In the genomic region with DNA sequence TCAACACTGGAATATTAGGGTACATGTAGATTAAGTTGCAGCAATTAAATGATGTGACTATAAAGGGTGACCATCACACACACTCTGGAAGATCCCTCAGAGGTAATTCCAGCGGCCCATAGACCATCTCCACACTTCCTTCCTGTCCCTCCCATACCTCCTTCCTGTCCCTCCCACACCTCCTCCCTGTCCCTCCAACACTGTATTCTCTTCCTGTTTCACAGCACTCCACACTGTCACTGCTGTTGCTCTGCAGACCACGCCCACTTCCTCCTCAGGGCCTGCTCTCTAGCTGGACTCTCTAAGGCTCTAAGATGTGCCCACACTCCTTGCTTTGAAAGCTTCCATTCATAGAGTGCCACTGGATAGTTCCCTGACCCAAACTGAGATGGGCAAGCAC, we compare ENCODE assay signal across 12 mouse cellular contexts. TPM values are rescaled to one million over a fixed set of nuclear protein-coding genes. Genes with fewer than 3 reads are reported as not detected.
DNase-seq lines count a peak whose midpoint lies in the region; ATAC-seq lines count a peak whose summit lies in the region.
"Had no signal": no experiment of that assay in that cellular context is flagged by ENCODE, and none has a peak within 500 bp of the region (broad histone marks: within the 10 kb centered on the region; RNA-seq: fewer than 3 reads in every experiment).

No protein-coding gene starts in this region.

- no peak overlapping the region for H3K4me3 ChIP-seq in embryonic facial prominence, embryonic 13.5 days
- no peak overlapping the region for H3K4me3 ChIP-seq in embryonic facial prominence, embryonic 10.5 days
- H3K4me3 ChIP-seq in forebrain, embryonic 14.5 days (ENCODE audit: low read depth, low read length): no peak overlapping the region
- H3K4me3 ChIP-seq: neural tube, embryonic 13.5 days had no signal

- no peaks in the 10 kb centered on the region for H3K4me1 ChIP-seq in embryonic facial prominence, embryonic 13.5 days
- H3K4me1 ChIP-seq in embryonic facial prominence, embryonic 10.5 days: no peaks in the 10 kb centered on the region
- no peaks in the 10 kb centered on the region for H3K4me1 ChIP-seq in forebrain, embryonic 14.5 days (ENCODE audit: control insufficient read depth, insufficient read depth, low read length)
- H3K4me1 ChIP-seq: neural tube, embryonic 13.5 days had no signal

- no peaks in the 10 kb centered on the region for H3K27me3 ChIP-seq in embryonic facial prominence, embryonic 13.5 days
- no peaks in the 10 kb centered on the region for H3K27me3 ChIP-seq in embryonic facial prominence, embryonic 10.5 days (replicated peaks; ENCODE audit: low read depth, poor library complexity, severe bottlenecking)
- no peaks in the 10 kb centered on the region for H3K27me3 ChIP-seq in forebrain, embryonic 14.5 days (replicated peaks; ENCODE audit: control insufficient read depth, insufficient read depth, low read length)
- H3K27me3 ChIP-seq: neural tube, embryonic 13.5 days; Patski had no signal

- WGBS in embryonic facial prominence, embryonic 13.5 days: 68% methylated on average over 2 of the region's 2 CpGs
- WGBS in embryonic facial prominence, embryonic 10.5 days: 67% methylated on average over 2 of the region's 2 CpGs
- 78% methylated on average over 2 of the region's 2 CpGs for WGBS in forebrain, embryonic 14.5 days

- no peak overlapping the region for H3K9ac ChIP-seq in embryonic facial prominence, embryonic 13.5 days
- H3K9ac ChIP-seq in forebrain, embryonic 14.5 days (ENCODE audit: low read length): no peak overlapping the region
- H3K9ac ChIP-seq: neural tube, embryonic 13.5 days had no signal

- H3K9me3 ChIP-seq in embryonic facial prominence, embryonic 13.5 days: no peaks in the 10 kb centered on the region
- peaks cover 9% of the 10 kb centered on the region; the same call in 1 of the 2 replicates for H3K9me3 ChIP-seq in embryonic facial prominence, embryonic 10.5 days
- no peaks in the 10 kb centered on the region for H3K9me3 ChIP-seq in forebrain, embryonic 14.5 days (replicated peaks; ENCODE audit: control insufficient read depth, low read length)

- peak; percentile 48; the same call in 1 of the 2 replicates for ATAC-seq in embryonic facial prominence, embryonic 13.5 days (ENCODE audit: insufficient number of reproducible peaks, insufficient read depth, low FRiP score, low TSS enrichment, low read depth)
- peak; percentile 92 for ATAC-seq in CD4-positive, CD25-positive, alpha-beta regulatory T cell, adult 4 months
- ATAC-seq in forebrain, embryonic 14.5 days: no peak
- ATAC-seq: Patski had no signal

- no peak overlapping the region for H3K27ac ChIP-seq in embryonic facial prominence, embryonic 13.5 days
- H3K27ac ChIP-seq in embryonic facial prominence, embryonic 10.5 days (replicated peaks): no peak overlapping the region
- no peak overlapping the region for H3K27ac ChIP-seq in forebrain, embryonic 14.5 days (ENCODE audit: low read depth, low read length)
- H3K27ac ChIP-seq: neural tube, embryonic 13.5 days had no signal

- no peak overlapping the region for H3K4me2 ChIP-seq in embryonic facial prominence, embryonic 13.5 days
- H3K4me2 ChIP-seq in forebrain, embryonic 14.5 days (ENCODE audit: low read length): no peak overlapping the region
- H3K4me2 ChIP-seq: neural tube, embryonic 13.5 days had no signal

- H3K36me3 ChIP-seq in embryonic facial prominence, embryonic 13.5 days: no peaks in the 10 kb centered on the region
- no peaks in the 10 kb centered on the region for H3K36me3 ChIP-seq in embryonic facial prominence, embryonic 10.5 days (replicated peaks)
- no peaks in the 10 kb centered on the region for H3K36me3 ChIP-seq in forebrain, embryonic 14.5 days (ENCODE audit: control insufficient read depth, insufficient read depth, low read length)
- H3K36me3 ChIP-seq: neural tube, embryonic 13.5 days had no signal

- no peak for DNase-seq in embryonic facial prominence, embryonic 10.5 days (ENCODE audit: low spot score)
- peak; percentile 34 for DNase-seq in kidney, postnatal 10 days
- peak; percentile 55 to 58 for DNase-seq in natural killer cell, adult 2 months (ENCODE audit: low spot score in 2 of 2)
- DNase-seq in frontal cortex, postnatal 25 days (ENCODE audit: low spot score in 2 of 2): no peak
- DNase-seq in left cerebral cortex, adult 9 months (ENCODE audit: low spot score in 2 of 2): no peak
- no peak for DNase-seq in forebrain, embryonic 14.5 days (ENCODE audit: low spot score)
- DNase-seq: cerebellum, postnatal 25 days had no signal

RNA-seq across cellular contexts. Expression of gene Odaph, which starts 13.5 kb away (rescaled TPM):
- polyA plus RNA-seq in embryonic facial prominence, embryonic 13.5 days (2015; fragmentation: Nextera tagmentation; extraction: Ambion mirVana): not detected in 2 replicates
- not detected in 2 replicates for polyA plus RNA-seq in embryonic facial prominence, embryonic 10.5 days (2016; fragmentation: Nextera tagmentation; extraction: Ambion mirVana)
- not detected for polyA plus RNA-seq in CD4-positive, CD25-positive, alpha-beta regulatory T cell, adult 4 months (2017; shearing (Covaris generic))
- not detected in 2 replicates for polyA plus RNA-seq in forebrain, embryonic 14.5 days (2014; fragmentation: Nextera tagmentation; extraction: Ambion mirVana)
- polyA plus RNA-seq: gonadal fat pad, adult 2 months; neural tube, embryonic 13.5 days had no signal

RNA-seq across cellular contexts. Expression of gene Rchy1, which starts 37.9 kb away (rescaled TPM):
- 81.5 and 89.2 TPM in 2 replicates for polyA plus RNA-seq in embryonic facial prominence, embryonic 13.5 days (2015; fragmentation: Nextera tagmentation; extraction: Ambion mirVana)
- 55.8 and 55.9 TPM in 2 replicates for polyA plus RNA-seq in embryonic facial prominence, embryonic 10.5 days (2016; fragmentation: Nextera tagmentation; extraction: Ambion mirVana)
- 10 to 100 TPM; 81.8 to 84.6 TPM for polyA plus RNA-seq in CD4-positive, CD25-positive, alpha-beta regulatory T cell, adult 4 months (2017; shearing (Covaris generic))
- polyA plus RNA-seq in forebrain, embryonic 14.5 days (2014; fragmentation: Nextera tagmentation; extraction: Ambion mirVana): 43.5 and 43.8 TPM in 2 replicates

RNA-seq across cellular contexts. Expression of gene Cdkl2, which starts 42.9 kb away (rescaled TPM):
- 1.3 and 1.4 TPM in 2 replicates for polyA plus RNA-seq in embryonic facial prominence, embryonic 13.5 days (2015; fragmentation: Nextera tagmentation; extraction: Ambion mirVana)
- polyA plus RNA-seq in embryonic facial prominence, embryonic 10.5 days (2016; fragmentation: Nextera tagmentation; extraction: Ambion mirVana): 0.35 and 0.88 TPM in 2 replicates
- polyA plus RNA-seq in CD4-positive, CD25-positive, alpha-beta regulatory T cell, adult 4 months (2017; shearing (Covaris generic)): 1 to 10 TPM; 1.4 to 2.1 TPM
- 3.9 and 7.6 TPM in 2 replicates for polyA plus RNA-seq in forebrain, embryonic 14.5 days (2014; fragmentation: Nextera tagmentation; extraction: Ambion mirVana)

Comparison
In these comparisons a context has a peak if more than half of its experiments do, and no peak if none do; other contexts are left out.
1. DNase-seq: peak in kidney, postnatal 10 days (single experiment) and natural killer cell, adult 2 months (2 of 2); none in embryonic facial prominence, embryonic 10.5 days (single experiment), frontal cortex, postnatal 25 days (0 of 2), left cerebral cortex, adult 9 months (0 of 2) and forebrain, embryonic 14.5 days (single experiment).